Mouse (Mus musculus): Measurements from ENCODE around the gene Gm20814. TPM values are rescaled to one million over a fixed set of nuclear protein-coding genes. Genes with fewer than 3 reads are reported as not detected.
"Not testable (repeated sequence)": the region's sequence is repeated elsewhere in the genome, so short reads cannot be mapped to it uniquely, and the experiment has no call there.

Gm20814 gene
- polyA plus RNA-seq (2015; fragmentation: Nextera tagmentation; extraction: Ambion mirVana): not detected in 2 replicates

DNA sequence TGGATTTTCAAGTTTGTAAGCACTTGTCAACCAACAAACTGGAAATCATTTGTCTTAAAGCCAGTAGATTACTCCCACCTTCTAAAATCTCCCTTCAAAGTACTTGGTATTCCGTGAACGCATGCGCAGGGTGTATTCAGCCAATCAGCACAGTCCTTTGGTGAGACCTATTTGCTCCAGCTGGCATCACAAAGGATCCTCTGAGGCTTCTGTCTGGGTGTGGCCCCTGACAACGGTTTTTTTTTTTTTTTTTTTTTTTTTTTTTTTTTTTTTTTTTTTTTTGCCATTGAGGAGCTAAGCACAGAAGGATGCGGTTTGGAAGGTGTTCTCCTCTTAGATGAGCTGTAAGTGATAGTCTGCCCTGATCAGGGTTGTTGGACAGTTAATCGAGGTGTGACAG lies at the start of gene Gm20814:
Gm20814 (plus strand) TSS at position 301 of the 400 bp plus-strand sequence.
- H3K9me3 ChIP-seq (ENCODE audit: control insufficient read depth); H3K36me3 ChIP-seq (ENCODE audit: control insufficient read depth, insufficient read depth); H3K27me3 ChIP-seq (replicated peaks; ENCODE audit: control insufficient read depth, insufficient read depth, low read length); H3K4me1 ChIP-seq (replicated peaks; ENCODE audit: control insufficient read depth, insufficient read depth, low read length); H3K27ac ChIP-seq (ENCODE audit: low read depth, low read length); H3K9ac ChIP-seq (ENCODE audit: low read depth, low read length); H3K4me2 ChIP-seq (replicated peaks; ENCODE audit: low read depth); ATAC-seq; H3K4me3 ChIP-seq (ENCODE audit: low read depth, low read length): not testable (repeated sequence)
- no CpG with 5 or more reads among the region's 6 CpGs for WGBS
